31 mouse cellular contexts compared by ENCODE assay signal in genomic region chr15:88692720-88693119, GRCm38 (mm10). TPM values are rescaled to one million over a fixed set of nuclear protein-coding genes. Genes with fewer than 3 reads are reported as not detected.
DNase-seq lines count a peak whose midpoint lies in the region; ATAC-seq and TF ChIP-seq lines count a peak whose summit lies in the region.
"Had no signal": no experiment of that assay in that cellular context is flagged by ENCODE, and none has a peak within 500 bp of the region (broad histone marks: within the 10 kb centered on the region; RNA-seq: fewer than 3 reads in every experiment).

No protein-coding gene starts in this region.

- no peak for DNase-seq in testis, postnatal 10 days (ENCODE audit: low spot score)
- peak; percentile 45 for DNase-seq in adrenal gland, adult 8-10 months
- DNase-seq in kidney, postnatal 10 days: no peak
- no peak for DNase-seq in left cerebral cortex, postnatal 25 days (ENCODE audit: low spot score in 2 of 2)
- DNase-seq: B cell, adult 2 months; cerebellum, adult 8-10 months; gastrocnemius, adult 2 months; heart, adult 2 months; heart, postnatal 10 days; kidney, adult 9 months; kidney, postnatal 14 days; layer of hippocampus, adult 9-11 months; liver, embryonic 13.5 days; lung, adult 18-20 months; right cerebral cortex, postnatal 25 days; thymus, adult 2 months; thymus, postnatal 36 days had no signal

- intact Hi-C loops in left cerebral cortex, postnatal 25 days (cut with DNase I): no loop called here

- no peaks in the 10 kb centered on the region for H3K9me3 ChIP-seq in limb, embryonic 13.5 days
- H3K9me3 ChIP-seq: embryonic facial prominence, embryonic 13.5 days; forebrain, embryonic 10.5 days; forebrain, embryonic 15.5 days; G1E; heart, embryonic 13.5 days; limb, embryonic 15.5 days; liver, embryonic 13.5 days; midbrain, embryonic 13.5 days; stomach, embryonic 15.5 days had no signal

- no peak overlapping the region for H3K4me3 ChIP-seq in testis, adult 2 months (ENCODE audit: control insufficient read depth, low read depth, low read length)
- no peak overlapping the region for H3K4me3 ChIP-seq in limb, embryonic 13.5 days
- H3K4me3 ChIP-seq: embryonic facial prominence, embryonic 13.5 days; forebrain, embryonic 10.5 days; forebrain, embryonic 15.5 days; gastrocnemius, adult 2 months; heart, adult 2 months; heart, embryonic 13.5 days; limb, embryonic 15.5 days; liver, embryonic 13.5 days; midbrain, embryonic 13.5 days; stomach, embryonic 15.5 days had no signal

- ATAC-seq in limb, embryonic 13.5 days (ENCODE audit: low FRiP score, low read depth): 0 out of 2 replicates have a peak, but pooled peaks have one; percentile 40
- ATAC-seq: forebrain, embryonic 15.5 days; intestine, postnatal 0 days; lung, postnatal 0 days; midbrain, embryonic 13.5 days had no signal

- TF ChIP-seq POLR2A in testis, adult 2 months (IDR thresholded peaks at IDR 0.05; ENCODE audit: control insufficient read depth, low read depth, low read length): no peak

- peak overlapping the region; percentile 12; the same call in 1 of the 2 replicates for H3K27ac ChIP-seq in testis, adult 2 months (ENCODE audit: control insufficient read depth, insufficient read depth, low read depth, low read length)
- 0 out of 2 replicates have a peak overlapping the region, but pooled peaks have one; percentile 48 for H3K27ac ChIP-seq in limb, embryonic 13.5 days
- H3K27ac ChIP-seq: embryonic facial prominence, embryonic 13.5 days; forebrain, embryonic 10.5 days; forebrain, embryonic 15.5 days; gastrocnemius, adult 2 months; heart, adult 2 months; heart, embryonic 13.5 days; hindbrain, embryonic 14.5 days; limb, embryonic 15.5 days; liver, embryonic 13.5 days; macrophage; midbrain, embryonic 13.5 days; stomach, embryonic 15.5 days had no signal

- no peak overlapping the region for H3K9ac ChIP-seq in limb, embryonic 13.5 days
- H3K9ac ChIP-seq: embryonic facial prominence, embryonic 13.5 days; forebrain, embryonic 15.5 days; heart, embryonic 13.5 days; hindbrain, embryonic 14.5 days; limb, embryonic 15.5 days; liver, embryonic 13.5 days; midbrain, embryonic 13.5 days; stomach, embryonic 15.5 days had no signal

- TF ChIP-seq CTCF in testis, adult 2 months (IDR thresholded peaks at IDR 0.05; ENCODE audit: control insufficient read depth, insufficient read depth, insufficient replicate concordance, low read depth, low read length): no peak

- peaks cover 4% of the 10 kb centered on the region for H3K36me3 ChIP-seq in testis, adult 2 months (ENCODE audit: control insufficient read depth, insufficient read depth, low read length)
- peaks cover 93% of the 10 kb centered on the region for H3K36me3 ChIP-seq in limb, embryonic 13.5 days

- no peak overlapping the region for H3K4me2 ChIP-seq in limb, embryonic 13.5 days (replicated peaks)
- H3K4me2 ChIP-seq: embryonic facial prominence, embryonic 13.5 days; forebrain, embryonic 15.5 days; heart, embryonic 13.5 days; hindbrain, embryonic 14.5 days; limb, embryonic 15.5 days; liver, embryonic 13.5 days; midbrain, embryonic 13.5 days; stomach, embryonic 15.5 days had no signal

- WGBS in limb, embryonic 13.5 days: 69% methylated on average over 9 of the region's 9 CpGs

- no peaks in the 10 kb centered on the region for H3K27me3 ChIP-seq in testis, adult 2 months (ENCODE audit: control insufficient read depth, insufficient read depth, low read length)
- no peaks in the 10 kb centered on the region for H3K27me3 ChIP-seq in limb, embryonic 13.5 days
- H3K27me3 ChIP-seq: embryonic facial prominence, embryonic 13.5 days; forebrain, embryonic 15.5 days; heart, embryonic 13.5 days; limb, embryonic 15.5 days; liver, embryonic 13.5 days; midbrain, embryonic 13.5 days; stomach, embryonic 15.5 days had no signal

- no peaks in the 10 kb centered on the region; the same call in 1 of the 2 replicates for H3K4me1 ChIP-seq in testis, adult 2 months (ENCODE audit: control insufficient read depth, insufficient read depth, low read length)
- H3K4me1 ChIP-seq in limb, embryonic 13.5 days: peaks cover 26% of the 10 kb centered on the region
- H3K4me1 ChIP-seq: forebrain, embryonic 10.5 days; forebrain, embryonic 15.5 days; liver, embryonic 13.5 days; midbrain, embryonic 13.5 days; stomach, embryonic 15.5 days had no signal

RNA-seq across cellular contexts. Expression of gene Brd1, which starts 41.3 kb away (rescaled TPM):
- 13.6 and 14.4 TPM in 2 replicates for polyA plus RNA-seq in testis, adult 2 months (2012; rRNA removed)
- 10 to 100 TPM; 45.7 to 74.5 (median 60.5) TPM for total RNA-seq in adrenal gland, adult 8-10 months (2022)
- 24.5 and 25.6 TPM in 2 replicates for polyA plus RNA-seq in limb, embryonic 13.5 days (2015; fragmentation: Nextera tagmentation; extraction: Ambion mirVana)
- 10 to 100 TPM; 50.5 to 52.7 TPM for total RNA-seq in left cerebral cortex, postnatal 25 days (2021)

RNA-seq across cellular contexts. Expression of gene Zbed4, which starts 58.7 kb away (rescaled TPM):
- 14.4 and 16.8 TPM in 2 replicates for polyA plus RNA-seq in testis, adult 2 months (2012; rRNA removed)
- 1 to 10 TPM; 8.5 to 9.8 (median 9.3) TPM for total RNA-seq in adrenal gland, adult 8-10 months (2022)
- 16.1 and 18.2 TPM in 2 replicates for polyA plus RNA-seq in limb, embryonic 13.5 days (2015; fragmentation: Nextera tagmentation; extraction: Ambion mirVana)
- 10 to 100 TPM; 11.7 to 12.2 TPM for total RNA-seq in left cerebral cortex, postnatal 25 days (2021)
